Mouse (Mus musculus) CH12.LX (cell line): ENCODE measurements at regions not wholly inside any gene's neighbourhood (a gene's known extent, or its start where the extent isn't known, plus 50 kb on each side); places are given as distances from the start of the nearest gene placed in this dataset.

ENCODE experiments used
- CHD1 ChIP-seq: IDR thresholded peaks from 2 replicates; pipeline ENCODE4 v1.6.1; 2012; ENCODE audit warnings: low read depth, low read length, improper control_type of control experiment, inconsistent platforms
- CTCF ChIP-seq, 2 experiments: IDR thresholded peaks in 1 of 2; conservative IDR thresholded peaks in 1 of 2; 2 replicates each; pipeline ENCODE4 v1.5.1; 2011 to 2012; ENCODE audit warnings: low read depth in 2 of 2, low read length in 2 of 2, improper control_type of control experiment in 1 of 2, inconsistent platforms in 1 of 2, mild to moderate bottlenecking in 1 of 2, moderate library complexity in 1 of 2
- E2F4 ChIP-seq: IDR thresholded peaks from 2 replicates; pipeline ENCODE4 v1.6.1; 2011; ENCODE audit warnings: low read depth, low read length, improper control_type of control experiment; ENCODE audit not compliant: insufficient replicate concordance
- EP300 ChIP-seq: IDR thresholded peaks from 2 replicates; pipeline ENCODE4 v1.6.1; 2011; ENCODE audit warnings: low read length, improper control_type of control experiment
- HCFC1 ChIP-seq: IDR thresholded peaks from 2 replicates; pipeline ENCODE4 v1.6.1; 2012; ENCODE audit warnings: low read depth, mild to moderate bottlenecking, inconsistent platforms, low read length, improper control_type of control experiment
- MAX ChIP-seq: IDR thresholded peaks from 2 replicates; pipeline ENCODE4 v1.6.1; 2011; ENCODE audit warnings: low read length, improper control_type of control experiment
- PAX5 ChIP-seq: IDR thresholded peaks from 2 replicates; pipeline ENCODE4 v1.6.1; 2012; ENCODE audit warnings: low read length, inconsistent platforms, mixed read lengths
- POLR2A ChIP-seq: IDR thresholded peaks from 2 replicates; pipeline ENCODE4 v1.6.1; 2011; ENCODE audit warnings: low read depth, mild to moderate bottlenecking, improper control_type of control experiment, low read length
- RAD21 ChIP-seq: IDR thresholded peaks from 2 replicates; pipeline ENCODE4 v1.6.1; 2011; ENCODE audit warnings: low read depth, mild to moderate bottlenecking, low read length, improper control_type of control experiment, moderate library complexity
- RCOR1 ChIP-seq: conservative IDR thresholded peaks from 2 replicates; pipeline ENCODE4 v1.6.1; 2012; ENCODE audit warnings: low read depth, mild to moderate bottlenecking, inconsistent platforms, low read length, improper control_type of control experiment
- SIN3A ChIP-seq: IDR thresholded peaks from 2 replicates; pipeline ENCODE4 v1.6.1; 2012; ENCODE audit warnings: low read length, improper control_type of control experiment, inconsistent platforms
- TCF12 ChIP-seq: IDR thresholded peaks from 2 replicates; pipeline ENCODE4 v1.6.1; 2014; ENCODE audit warnings: low read depth, mild to moderate bottlenecking, inconsistent platforms, low read length, improper control_type of control experiment
- USF1 ChIP-seq: IDR thresholded peaks from 2 replicates; pipeline ENCODE4 v1.6.1; 2014; ENCODE audit warnings: low read depth, mild to moderate bottlenecking, inconsistent platforms, low read length, improper control_type of control experiment
- ZC3H11A ChIP-seq: IDR thresholded peaks from 2 replicates; pipeline ENCODE4 v1.6.1; 2012; ENCODE audit warnings: low read depth, mild to moderate bottlenecking, inconsistent platforms, low read length, improper control_type of control experiment

GRCm38 (mm10) chr16:55731003-55731402 is 107.7 kb downstream of the Nfkbiz start:
- TF ChIP-seq EP300 = peak; percentile 75
- TF ChIP-seq CTCF (conservative IDR thresholded peaks at IDR 0.05 in 1 of 2, IDR thresholded peaks at IDR 0.05 in 1 of 2; ENCODE audit: low read depth in 2 of 2, low read length in 2 of 2) = no peak
- peak; percentile 64; the same call in 1 of the 2 replicates for TF ChIP-seq SIN3A
- TF ChIP-seq E2F4 = no peak
- no peak for TF ChIP-seq ZC3H11A
- peak; percentile 28; the same call in 1 of the 2 replicates for TF ChIP-seq TCF12
- TF ChIP-seq POLR2A = no peak
- TF ChIP-seq MAX = peak; percentile 58; the same call in 1 of the 2 replicates
- TF ChIP-seq USF1 = no peak
- TF ChIP-seq RCOR1 = no peak
- no peak; the same call in none of the 2 replicates for TF ChIP-seq RAD21
- no peak for TF ChIP-seq HCFC1
- TF ChIP-seq CHD1 = no peak; the same call in 1 of the 2 replicates
- no peak for TF ChIP-seq PAX5
